Mouse (Mus musculus): ENCODE results near the gene Ell2. TPM values are rescaled to one million over a fixed set of nuclear protein-coding genes. Genes with fewer than 3 reads are reported as not detected.

The Ell2 gene
- polyA plus RNA-seq, 1 experiment: 41.5 TPM

- TF ChIP-seq EP300 (IDR thresholded peaks at IDR 0.05; ENCODE audit: insufficient read depth, low read depth, low read length): no peak
- TF ChIP-seq POLR2A (IDR thresholded peaks at IDR 0.05; ENCODE audit: insufficient read depth, low read length): no peak
- TF ChIP-seq CTCF (IDR thresholded peaks at IDR 0.05; ENCODE audit: low read depth, low read length): no peak
Observed at GRCm38 (mm10) chr13:75738536-75738935, 32.0 kb downstream of the Ell2 start.

GRCm38 (mm10) chr13:75738957-75739356 lies 32.4 kb downstream of the Ell2 start:
- no peaks in the 10 kb centered on the region for H3K27me3 ChIP-seq (ENCODE audit: control insufficient read depth, insufficient read depth, low read length, poor library complexity, severe bottlenecking)
- H3K9ac ChIP-seq (ENCODE audit: low read depth, poor library complexity, severe bottlenecking): no peak overlapping the region
- no peak overlapping the region for H3K27ac ChIP-seq (ENCODE audit: insufficient read depth, low read length)
- no peak for TF ChIP-seq EP300 (IDR thresholded peaks at IDR 0.05; ENCODE audit: insufficient read depth, low read depth, low read length)
- no peak for TF ChIP-seq CTCF (IDR thresholded peaks at IDR 0.05; ENCODE audit: low read depth, low read length)
- TF ChIP-seq POLR2A (IDR thresholded peaks at IDR 0.05; ENCODE audit: insufficient read depth, low read length): no peak
- H3K4me1 ChIP-seq (ENCODE audit: control insufficient read depth, insufficient read depth, low read length): no peaks in the 10 kb centered on the region
- no peaks in the 10 kb centered on the region for H3K9me3 ChIP-seq (replicated peaks; ENCODE audit: control insufficient read depth, insufficient read depth, low read length, poor library complexity, severe bottlenecking)
- no peaks in the 10 kb centered on the region; the same call in 1 of the 2 replicates for H3K36me3 ChIP-seq (ENCODE audit: control insufficient read depth, insufficient read depth, low read length, poor library complexity, severe bottlenecking)
- no peak overlapping the region for H3K4me3 ChIP-seq (ENCODE audit: low read depth, low read length)

More at GRCm38 (mm10) chr13:75738536-75738935, 32.0 kb downstream of the Ell2 start:
- Histone ChIP-seq H3K27me3 (ENCODE audit: control insufficient read depth, insufficient read depth, low read length, poor library complexity, severe bottlenecking) (no peaks in the 10 kb centered on the region), H3K9me3 (replicated peaks; ENCODE audit: control insufficient read depth, insufficient read depth, low read length, poor library complexity, severe bottlenecking) (no peaks in the 10 kb centered on the region), H3K4me1 (ENCODE audit: control insufficient read depth, insufficient read depth, low read length) (no peaks in the 10 kb centered on the region), H3K36me3 (ENCODE audit: control insufficient read depth, insufficient read depth, low read length, poor library complexity, severe bottlenecking) (no peaks in the 10 kb centered on the region), H3K4me3 (ENCODE audit: low read depth, low read length) (no peak overlapping the region), H3K27ac (ENCODE audit: insufficient read depth, low read length) (no peak overlapping the region), H3K9ac (ENCODE audit: low read depth, poor library complexity, severe bottlenecking) (no peak overlapping the region)

GRCm38 (mm10) chr13:75740018-75740417 lies 33.5 kb downstream of the Ell2 start:
- Histone ChIP-seq H3K27ac (ENCODE audit: insufficient read depth, low read length) (no peak overlapping the region), H3K9ac (ENCODE audit: low read depth, poor library complexity, severe bottlenecking) (no peak overlapping the region), H3K4me1 (ENCODE audit: control insufficient read depth, insufficient read depth, low read length) (no peaks in the 10 kb centered on the region), H3K4me3 (ENCODE audit: low read depth, low read length) (no peak overlapping the region), H3K9me3 (replicated peaks; ENCODE audit: control insufficient read depth, insufficient read depth, low read length, poor library complexity, severe bottlenecking) (no peaks in the 10 kb centered on the region), H3K36me3 (ENCODE audit: control insufficient read depth, insufficient read depth, low read length, poor library complexity, severe bottlenecking) (no peaks in the 10 kb centered on the region; the same call in 1 of the 2 replicates), H3K27me3 (ENCODE audit: control insufficient read depth, insufficient read depth, low read length, poor library complexity, severe bottlenecking) (no peaks in the 10 kb centered on the region)
- TF ChIP-seq POLR2A (IDR thresholded peaks at IDR 0.05; ENCODE audit: insufficient read depth, low read length) (no peak), EP300 (IDR thresholded peaks at IDR 0.05; ENCODE audit: insufficient read depth, low read depth, low read length) (no peak), CTCF (IDR thresholded peaks at IDR 0.05; ENCODE audit: low read depth, low read length) (no peak)

GRCm38 (mm10) chr13:75741119-75741518 lies 34.6 kb downstream of the Ell2 start:
- Histone ChIP-seq H3K4me1 (ENCODE audit: control insufficient read depth, insufficient read depth, low read length) (no peaks in the 10 kb centered on the region), H3K4me3 (ENCODE audit: low read depth, low read length) (no peak overlapping the region), H3K27ac (ENCODE audit: insufficient read depth, low read length) (no peak overlapping the region), H3K36me3 (ENCODE audit: control insufficient read depth, insufficient read depth, low read length, poor library complexity, severe bottlenecking) (no peaks in the 10 kb centered on the region; the same call in 1 of the 2 replicates), H3K9ac (ENCODE audit: low read depth, poor library complexity, severe bottlenecking) (no peak overlapping the region), H3K27me3 (ENCODE audit: control insufficient read depth, insufficient read depth, low read length, poor library complexity, severe bottlenecking) (no peaks in the 10 kb centered on the region), H3K9me3 (replicated peaks; ENCODE audit: control insufficient read depth, insufficient read depth, low read length, poor library complexity, severe bottlenecking) (no peaks in the 10 kb centered on the region)
- TF ChIP-seq EP300 (IDR thresholded peaks at IDR 0.05; ENCODE audit: insufficient read depth, low read depth, low read length) (no peak), POLR2A (IDR thresholded peaks at IDR 0.05; ENCODE audit: insufficient read depth, low read length) (no peak), CTCF (IDR thresholded peaks at IDR 0.05; ENCODE audit: low read depth, low read length) (no peak)

DNA sequence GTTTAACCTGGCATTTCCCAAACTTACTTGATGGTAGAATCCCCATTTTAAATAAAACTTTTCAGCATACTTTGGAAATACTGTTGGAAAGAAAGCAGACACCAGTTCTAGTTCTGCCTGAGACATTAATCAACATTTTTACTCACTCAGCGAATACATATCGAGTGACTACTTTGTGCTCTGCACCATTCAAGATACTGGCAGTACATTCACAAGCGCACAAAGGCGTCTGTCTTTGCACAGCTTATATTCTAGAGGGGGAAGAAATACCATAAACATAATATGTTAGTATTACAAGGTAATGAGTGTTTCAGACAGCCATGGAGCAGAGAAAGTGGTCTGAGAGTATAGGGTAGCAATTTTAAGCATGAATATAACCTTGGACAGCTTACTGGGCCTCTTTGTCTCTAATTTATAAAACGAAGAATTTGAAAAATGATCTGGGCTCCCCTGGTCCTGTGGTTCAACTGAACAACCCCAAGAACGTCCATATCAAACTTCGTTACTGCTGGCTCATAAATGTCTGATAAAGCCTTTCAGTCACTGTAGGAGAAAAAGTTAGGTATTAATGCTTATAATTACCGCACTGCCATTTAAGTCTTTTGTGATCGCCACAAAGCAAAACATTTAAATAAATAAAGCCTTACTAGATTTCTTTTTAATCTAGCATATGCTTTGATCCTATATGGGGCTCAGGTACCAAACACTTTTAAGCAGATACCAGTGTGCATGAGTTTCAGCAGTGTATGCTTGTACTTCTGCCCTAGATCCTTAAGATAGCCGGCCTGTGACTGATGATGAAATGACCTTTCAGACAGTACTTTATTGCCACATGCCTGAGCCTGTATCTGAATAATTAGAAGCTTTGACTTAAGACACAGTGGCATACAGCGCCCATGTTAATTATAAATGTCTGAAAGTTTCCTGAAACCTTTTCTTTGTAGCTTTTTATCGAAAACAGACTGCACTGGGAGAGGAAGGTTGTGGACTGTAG lies 35.5 kb downstream of the Ell2 start:
- H3K27ac ChIP-seq (ENCODE audit: insufficient read depth, low read length): no peak overlapping the region
- no peaks in the 10 kb centered on the region for H3K4me1 ChIP-seq (ENCODE audit: control insufficient read depth, insufficient read depth, low read length)
- H3K4me3 ChIP-seq (ENCODE audit: low read depth, low read length): no peak overlapping the region
- H3K9ac ChIP-seq (ENCODE audit: low read depth, poor library complexity, severe bottlenecking): no peak overlapping the region
- TF ChIP-seq POLR2A (IDR thresholded peaks at IDR 0.05; ENCODE audit: insufficient read depth, low read length) (no peak), CTCF (IDR thresholded peaks at IDR 0.05; ENCODE audit: low read depth, low read length) (no peak), EP300 (IDR thresholded peaks at IDR 0.05; ENCODE audit: insufficient read depth, low read depth, low read length) (no peak)
- no peaks in the 10 kb centered on the region for H3K9me3 ChIP-seq (replicated peaks; ENCODE audit: control insufficient read depth, insufficient read depth, low read length, poor library complexity, severe bottlenecking)
- no peaks in the 10 kb centered on the region for H3K27me3 ChIP-seq (ENCODE audit: control insufficient read depth, insufficient read depth, low read length, poor library complexity, severe bottlenecking)
- no peaks in the 10 kb centered on the region; the same call in 1 of the 2 replicates for H3K36me3 ChIP-seq (ENCODE audit: control insufficient read depth, insufficient read depth, low read length, poor library complexity, severe bottlenecking)

DNA sequence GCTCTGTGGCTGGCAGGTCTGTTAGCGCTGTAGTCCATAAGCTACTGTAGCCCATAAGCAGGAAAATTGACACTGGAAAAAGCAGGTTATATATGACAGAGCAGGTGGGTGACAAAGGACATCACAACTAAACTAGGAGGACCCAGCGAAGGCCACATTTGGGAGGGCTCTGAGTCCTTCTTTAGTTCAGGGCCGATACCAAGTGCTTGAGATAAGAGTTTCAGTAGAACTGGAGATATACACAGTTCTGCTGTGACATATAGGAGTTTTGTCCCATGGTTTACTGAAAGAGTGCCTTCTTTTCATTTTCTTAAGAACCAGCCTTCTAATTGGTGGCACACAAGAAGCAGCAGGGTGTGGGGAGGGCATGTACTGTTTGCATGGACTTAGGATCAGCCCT lies 36.4 kb downstream of the Ell2 start:
- Histone ChIP-seq H3K4me3 (ENCODE audit: low read depth, low read length) (no peak overlapping the region), H3K4me1 (ENCODE audit: control insufficient read depth, insufficient read depth, low read length) (no peaks in the 10 kb centered on the region), H3K27ac (ENCODE audit: insufficient read depth, low read length) (no peak overlapping the region), H3K27me3 (ENCODE audit: control insufficient read depth, insufficient read depth, low read length, poor library complexity, severe bottlenecking) (no peaks in the 10 kb centered on the region), H3K9ac (ENCODE audit: low read depth, poor library complexity, severe bottlenecking) (no peak overlapping the region), H3K36me3 (ENCODE audit: control insufficient read depth, insufficient read depth, low read length, poor library complexity, severe bottlenecking) (no peaks in the 10 kb centered on the region; the same call in 1 of the 2 replicates), H3K9me3 (replicated peaks; ENCODE audit: control insufficient read depth, insufficient read depth, low read length, poor library complexity, severe bottlenecking) (no peaks in the 10 kb centered on the region)
- TF ChIP-seq POLR2A (IDR thresholded peaks at IDR 0.05; ENCODE audit: insufficient read depth, low read length) (no peak), CTCF (IDR thresholded peaks at IDR 0.05; ENCODE audit: low read depth, low read length) (no peak), EP300 (IDR thresholded peaks at IDR 0.05; ENCODE audit: insufficient read depth, low read depth, low read length) (no peak)
